In genomic region chr13:34465862-34466430, GRCm38 (mm10) we compare ENCODE assay signal across 15 mouse cellular contexts.
DNase-seq lines count a peak whose midpoint lies in the region; ATAC-seq and TF ChIP-seq lines count a peak whose summit lies in the region.
"Had no signal": no experiment of that assay in that cellular context is flagged by ENCODE, and none has a peak within 500 bp of the region (broad histone marks: within the 10 kb centered on the region; RNA-seq: fewer than 3 reads in every experiment).

No protein-coding gene starts in this region.

- no peaks in the 10 kb centered on the region for H3K36me3 ChIP-seq in kidney, embryonic 14.5 days (ENCODE audit: control insufficient read depth, insufficient read depth, low read length)
- no peaks in the 10 kb centered on the region for H3K36me3 ChIP-seq in embryonic facial prominence, embryonic 14.5 days (ENCODE audit: control insufficient read depth, insufficient read depth, low read length)
- no peaks in the 10 kb centered on the region for H3K36me3 ChIP-seq in liver, adult 2 months (ENCODE audit: control insufficient read depth, insufficient read depth, low read length)
- no peaks in the 10 kb centered on the region for H3K36me3 ChIP-seq in stomach, embryonic 15.5 days
- H3K36me3 ChIP-seq: heart, embryonic 15.5 days had no signal

- no peak for DNase-seq in kidney, postnatal 10 days
- DNase-seq in embryonic facial prominence, embryonic 14.5 days (ENCODE audit: low spot score): no peak
- peak; percentile 94 for DNase-seq in liver, adult 2 months (ENCODE audit: extremely low read depth, low read depth, low spot score)
- no peak for DNase-seq in left cerebral cortex, adult 9 months (ENCODE audit: low spot score in 2 of 2)
- no peak for DNase-seq in heart, adult 18-20 months
- DNase-seq: adrenal gland, postnatal 25 days; cerebellum, adult 18-20 months; lung, postnatal 4 days; retina, postnatal 1 day had no signal

- peaks cover 5% of the 10 kb centered on the region; the same call in 1 of the 2 replicates for H3K4me1 ChIP-seq in kidney, embryonic 14.5 days (ENCODE audit: control insufficient read depth, insufficient read depth, low read length)
- peaks cover 21% of the 10 kb centered on the region for H3K4me1 ChIP-seq in embryonic facial prominence, embryonic 14.5 days (ENCODE audit: control insufficient read depth, insufficient read depth, low read length)
- H3K4me1 ChIP-seq in liver, adult 2 months (ENCODE audit: control insufficient read depth, insufficient read depth, low read length): peaks cover 38% of the 10 kb centered on the region
- H3K4me1 ChIP-seq in stomach, embryonic 15.5 days: peaks cover 10% of the 10 kb centered on the region; the same call in 1 of the 2 replicates

- H3K27ac ChIP-seq in kidney, embryonic 14.5 days (ENCODE audit: low read depth, low read length): no peak overlapping the region
- no peak overlapping the region; the same call in 1 of the 2 replicates for H3K27ac ChIP-seq in embryonic facial prominence, embryonic 14.5 days (replicated peaks; ENCODE audit: low read depth, low read length)
- H3K27ac ChIP-seq in liver, adult 2 months (replicated peaks; ENCODE audit: insufficient read depth, low read depth, low read length): peak overlapping the region; percentile 97
- no peak overlapping the region for H3K27ac ChIP-seq in stomach, embryonic 15.5 days
- H3K27ac ChIP-seq: heart, embryonic 15.5 days; hindbrain, postnatal 0 days had no signal

- H3K9me3 ChIP-seq in kidney, embryonic 14.5 days (ENCODE audit: control insufficient read depth, low read length): no peaks in the 10 kb centered on the region
- H3K9me3 ChIP-seq in embryonic facial prominence, embryonic 14.5 days (ENCODE audit: control insufficient read depth, low read length): no peaks in the 10 kb centered on the region
- no peaks in the 10 kb centered on the region for H3K9me3 ChIP-seq in stomach, embryonic 15.5 days
- H3K9me3 ChIP-seq: heart, embryonic 15.5 days had no signal

- no peaks in the 10 kb centered on the region for H3K79me2 ChIP-seq in liver, adult 2 months (ENCODE audit: control insufficient read depth, insufficient read depth, low read length)

- H3K9ac ChIP-seq in kidney, embryonic 14.5 days (ENCODE audit: low read depth, low read length): no peak overlapping the region
- H3K9ac ChIP-seq in embryonic facial prominence, embryonic 14.5 days (ENCODE audit: low read depth, low read length): no peak overlapping the region
- peak overlapping the region; percentile 72 for H3K9ac ChIP-seq in liver, adult 2 months (ENCODE audit: low read depth, low read length)
- H3K9ac ChIP-seq in stomach, embryonic 15.5 days: no peak overlapping the region
- H3K9ac ChIP-seq: heart, embryonic 15.5 days had no signal

- TF ChIP-seq CTCF in liver, adult 2 months (IDR thresholded peaks at IDR 0.05; ENCODE audit: low read depth, low read length): no peak

- H3K27me3 ChIP-seq in kidney, embryonic 14.5 days (ENCODE audit: control insufficient read depth, insufficient read depth, low read length): no peaks in the 10 kb centered on the region
- no peaks in the 10 kb centered on the region for H3K27me3 ChIP-seq in embryonic facial prominence, embryonic 14.5 days (replicated peaks; ENCODE audit: control insufficient read depth, insufficient read depth, low read length)
- H3K27me3 ChIP-seq in liver, adult 2 months (ENCODE audit: control insufficient read depth, insufficient read depth, low read length): no peaks in the 10 kb centered on the region
- H3K27me3 ChIP-seq in stomach, embryonic 15.5 days (replicated peaks): no peaks in the 10 kb centered on the region
- H3K27me3 ChIP-seq: heart, embryonic 15.5 days had no signal

- no peak overlapping the region for H3K4me3 ChIP-seq in kidney, embryonic 14.5 days (ENCODE audit: low read length)
- no peak overlapping the region for H3K4me3 ChIP-seq in embryonic facial prominence, embryonic 14.5 days (ENCODE audit: low read depth, low read length)
- no peak overlapping the region for H3K4me3 ChIP-seq in liver, adult 2 months (ENCODE audit: insufficient read depth, low read depth, low read length)
- H3K4me3 ChIP-seq in stomach, embryonic 15.5 days (replicated peaks): no peak overlapping the region
- H3K4me3 ChIP-seq: erythroblast, embryonic 14.5 days; heart, embryonic 15.5 days had no signal

- ATAC-seq in kidney, embryonic 14.5 days (ENCODE audit: low FRiP score, low TSS enrichment): peak; percentile 49; the same call in 1 of the 2 replicates
- ATAC-seq in embryonic facial prominence, embryonic 14.5 days (ENCODE audit: low read depth): peak; percentile 20; the same call in 1 of the 2 replicates
- ATAC-seq in stomach, embryonic 15.5 days (ENCODE audit: insufficient read depth, low FRiP score, low read depth): peak; percentile 33; the same call in 1 of the 2 replicates
- ATAC-seq in erythroid progenitor cell, adult 5-6 weeks (replicated peaks; ENCODE audit: low FRiP score, poor library complexity, severe bottlenecking): no peak
- ATAC-seq: hindbrain, postnatal 0 days had no signal

- no peak for TF ChIP-seq POLR2A in liver, adult 2 months (IDR thresholded peaks at IDR 0.05; ENCODE audit: extremely low read depth, insufficient read depth, low read length)

- no peak overlapping the region for H3K4me2 ChIP-seq in kidney, embryonic 14.5 days (replicated peaks; ENCODE audit: low read depth, low read length)
- H3K4me2 ChIP-seq in embryonic facial prominence, embryonic 14.5 days (ENCODE audit: low read depth, low read length): no peak overlapping the region
- H3K4me2 ChIP-seq in stomach, embryonic 15.5 days: no peak overlapping the region
- H3K4me2 ChIP-seq: heart, embryonic 15.5 days had no signal
